In genomic region chr1:36567818-36568603, GRCm38 (mm10) we compare ENCODE assay signal across 11 mouse cellular contexts. TPM values are rescaled to one million over a fixed set of nuclear protein-coding genes. Genes with fewer than 3 reads are reported as not detected.
DNase-seq lines count a peak whose midpoint lies in the region; ATAC-seq and TF ChIP-seq lines count a peak whose summit lies in the region.
"Had no signal": no experiment of that assay in that cellular context is flagged by ENCODE, and none has a peak within 500 bp of the region (broad histone marks: within the 10 kb centered on the region; RNA-seq: fewer than 3 reads in every experiment).

No protein-coding gene starts in this region.

- no peak for ATAC-seq in heart, embryonic 15.5 days (replicated peaks; ENCODE audit: insufficient number of reproducible peaks, insufficient read depth, low FRiP score, low read depth)
- ATAC-seq in lung, embryonic 15.5 days (ENCODE audit: borderline replicate concordance, extremely low read depth, low FRiP score, low TSS enrichment), result peak; percentile 44; the same call in 1 of the 2 replicates
- no peak; the same call in 1 of the 2 replicates for ATAC-seq in embryonic facial prominence, embryonic 13.5 days (ENCODE audit: insufficient number of reproducible peaks, insufficient read depth, low FRiP score, low TSS enrichment, low read depth)
- ATAC-seq in stomach, embryonic 15.5 days (ENCODE audit: insufficient read depth, low FRiP score, low read depth), result no peak
- ATAC-seq: forebrain, embryonic 14.5 days had no signal

- H3K4me2 ChIP-seq in heart, embryonic 15.5 days, result no peak overlapping the region; the same call in 1 of the 2 replicates
- no peak overlapping the region for H3K4me2 ChIP-seq in lung, embryonic 15.5 days
- peak overlapping the region; percentile 41 for H3K4me2 ChIP-seq in embryonic facial prominence, embryonic 13.5 days
- no peak overlapping the region for H3K4me2 ChIP-seq in stomach, embryonic 15.5 days

- TF ChIP-seq POLR2A in thymus, adult 2 months (IDR thresholded peaks at IDR 0.05; ENCODE audit: control insufficient read depth, extremely low read depth, insufficient read depth, low read length, poor library complexity), result no peak

- peak overlapping the region; percentile 21 for H3K27ac ChIP-seq in heart, embryonic 15.5 days
- H3K27ac ChIP-seq in lung, embryonic 15.5 days, result peak overlapping the region; percentile 59
- peak overlapping the region; percentile 78 for H3K27ac ChIP-seq in embryonic facial prominence, embryonic 13.5 days
- H3K27ac ChIP-seq in stomach, embryonic 15.5 days, result peak overlapping the region; percentile 74
- no peak overlapping the region for H3K27ac ChIP-seq in thymus, adult 2 months (ENCODE audit: control insufficient read depth, insufficient read depth, low read length)

- no peaks in the 10 kb centered on the region for H3K9me3 ChIP-seq in heart, embryonic 15.5 days (replicated peaks)
- H3K9me3 ChIP-seq in lung, embryonic 15.5 days, result no peaks in the 10 kb centered on the region
- H3K9me3 ChIP-seq in embryonic facial prominence, embryonic 13.5 days, result no peaks in the 10 kb centered on the region
- no peaks in the 10 kb centered on the region for H3K9me3 ChIP-seq in stomach, embryonic 15.5 days

- no peak for TF ChIP-seq CTCF in thymus, adult 2 months (IDR thresholded peaks at IDR 0.05; ENCODE audit: borderline replicate concordance, control insufficient read depth, extremely low read depth, insufficient read depth, low read length, poor library complexity)

- WGBS in heart, embryonic 15.5 days, result 47% methylated on average over 21 of the region's 21 CpGs
- 35% methylated on average over 21 of the region's 21 CpGs for WGBS in lung, embryonic 15.5 days
- WGBS in embryonic facial prominence, embryonic 13.5 days, result 28% methylated on average over 21 of the region's 21 CpGs
- 39% methylated on average over 21 of the region's 21 CpGs for WGBS in stomach, embryonic 15.5 days
- 91% methylated on average over 21 of the region's 21 CpGs for WGBS in thymus, adult 2 months

- H3K27me3 ChIP-seq in heart, embryonic 15.5 days, result no peaks in the 10 kb centered on the region
- H3K27me3 ChIP-seq in lung, embryonic 15.5 days, result no peaks in the 10 kb centered on the region
- no peaks in the 10 kb centered on the region for H3K27me3 ChIP-seq in embryonic facial prominence, embryonic 13.5 days
- no peaks in the 10 kb centered on the region for H3K27me3 ChIP-seq in stomach, embryonic 15.5 days (replicated peaks)
- H3K27me3 ChIP-seq in thymus, adult 2 months (ENCODE audit: control insufficient read depth, insufficient read depth, low read length), result no peaks in the 10 kb centered on the region

- DNase-seq in heart, postnatal 4 days, result no peak
- DNase-seq in lung, adult 18-20 months, result no peak
- DNase-seq in thymus, adult 2 months, result no peak
- DNase-seq: adrenal gland, postnatal 10 days; thymus, adult 18-20 months had no signal

- no peak overlapping the region for H3K9ac ChIP-seq in heart, embryonic 15.5 days
- H3K9ac ChIP-seq in lung, embryonic 15.5 days, result no peak overlapping the region
- peak overlapping the region; percentile 46 for H3K9ac ChIP-seq in embryonic facial prominence, embryonic 13.5 days
- H3K9ac ChIP-seq in stomach, embryonic 15.5 days, result no peak overlapping the region

- H3K4me1 ChIP-seq in heart, embryonic 15.5 days (replicated peaks), result peaks cover 55% of the 10 kb centered on the region
- peaks cover 49% of the 10 kb centered on the region for H3K4me1 ChIP-seq in lung, embryonic 15.5 days
- peaks cover 61% of the 10 kb centered on the region for H3K4me1 ChIP-seq in embryonic facial prominence, embryonic 13.5 days
- peaks cover 34% of the 10 kb centered on the region for H3K4me1 ChIP-seq in stomach, embryonic 15.5 days
- no peaks in the 10 kb centered on the region for H3K4me1 ChIP-seq in thymus, adult 2 months (replicated peaks; ENCODE audit: control insufficient read depth, insufficient read depth, low read length)

- no peak overlapping the region for H3K4me3 ChIP-seq in heart, embryonic 15.5 days
- H3K4me3 ChIP-seq in lung, embryonic 15.5 days, result no peak overlapping the region
- no peak overlapping the region for H3K4me3 ChIP-seq in embryonic facial prominence, embryonic 13.5 days
- no peak overlapping the region for H3K4me3 ChIP-seq in stomach, embryonic 15.5 days (replicated peaks)
- no peak overlapping the region for H3K4me3 ChIP-seq in thymus, adult 2 months (ENCODE audit: control insufficient read depth, insufficient read depth, low read length)
- H3K4me3 ChIP-seq: layer of hippocampus, adult 2 months had no signal

- no peaks in the 10 kb centered on the region for H3K36me3 ChIP-seq in heart, embryonic 15.5 days
- H3K36me3 ChIP-seq in lung, embryonic 15.5 days, result no peaks in the 10 kb centered on the region
- H3K36me3 ChIP-seq in embryonic facial prominence, embryonic 13.5 days, result no peaks in the 10 kb centered on the region
- no peaks in the 10 kb centered on the region for H3K36me3 ChIP-seq in stomach, embryonic 15.5 days
- no peaks in the 10 kb centered on the region for H3K36me3 ChIP-seq in thymus, adult 2 months (ENCODE audit: control insufficient read depth, insufficient read depth, low read length)

RNA-seq across cellular contexts. Expression of gene Sema4c, which starts 9.9 kb away (rescaled TPM):
- 7.9 and 10.9 TPM in 2 replicates for polyA plus RNA-seq in heart, embryonic 15.5 days (2015; fragmentation: Nextera tagmentation; extraction: Ambion mirVana)
- 10 to 100 TPM; 26.7 to 31.2 TPM for total RNA-seq in heart, postnatal 4 days (2021)
- polyA plus RNA-seq in lung, embryonic 15.5 days (2015; fragmentation: Nextera tagmentation; extraction: Ambion mirVana), result 19.3 and 19.9 TPM in 2 replicates
- polyA plus RNA-seq in embryonic facial prominence, embryonic 13.5 days (2015; fragmentation: Nextera tagmentation; extraction: Ambion mirVana), result 22.5 and 24.2 TPM in 2 replicates
- polyA plus RNA-seq in stomach, embryonic 15.5 days (2015; fragmentation: Nextera tagmentation; extraction: Ambion mirVana), result 13.6 and 15.0 TPM in 2 replicates
- polyA plus RNA-seq in thymus, adult 2 months (2012; rRNA removed), result 15.5 and 16.8 TPM in 2 replicates

RNA-seq across cellular contexts. Expression of gene Ankrd39, which starts 20.8 kb away (rescaled TPM):
- 27.3 and 30.4 TPM in 2 replicates for polyA plus RNA-seq in heart, embryonic 15.5 days (2015; fragmentation: Nextera tagmentation; extraction: Ambion mirVana)
- total RNA-seq in heart, postnatal 4 days (2021), result 10 to 100 TPM; 16.0 to 18.5 TPM
- 20.3 and 26.0 TPM in 2 replicates for polyA plus RNA-seq in lung, embryonic 15.5 days (2015; fragmentation: Nextera tagmentation; extraction: Ambion mirVana)
- polyA plus RNA-seq in embryonic facial prominence, embryonic 13.5 days (2015; fragmentation: Nextera tagmentation; extraction: Ambion mirVana), result 27.3 and 28.6 TPM in 2 replicates
- 24.9 and 27.2 TPM in 2 replicates for polyA plus RNA-seq in stomach, embryonic 15.5 days (2015; fragmentation: Nextera tagmentation; extraction: Ambion mirVana)
- polyA plus RNA-seq in thymus, adult 2 months (2012; rRNA removed), result 48.4 and 51.8 TPM in 2 replicates

RNA-seq across cellular contexts. Expression of gene Gm42417, which starts 28.8 kb away (rescaled TPM):
- polyA plus RNA-seq in heart, embryonic 15.5 days (2015; fragmentation: Nextera tagmentation; extraction: Ambion mirVana), result 0.22 TPM in 1 of 2 replicates, not detected in the other
- 10 to 100 TPM; 48.6 to 69.8 TPM for total RNA-seq in heart, postnatal 4 days (2021)
- 0.25 TPM in 1 of 2 replicates, not detected in the other for polyA plus RNA-seq in lung, embryonic 15.5 days (2015; fragmentation: Nextera tagmentation; extraction: Ambion mirVana)
- polyA plus RNA-seq in embryonic facial prominence, embryonic 13.5 days (2015; fragmentation: Nextera tagmentation; extraction: Ambion mirVana), result not detected in 2 replicates
- not detected in 2 replicates for polyA plus RNA-seq in stomach, embryonic 15.5 days (2015; fragmentation: Nextera tagmentation; extraction: Ambion mirVana)
- polyA plus RNA-seq in thymus, adult 2 months (2012; rRNA removed), result not detected in 2 replicates
- total RNA-seq: layer of hippocampus, adult 2 months had no signal
- polyA plus RNA-seq: forebrain, embryonic 14.5 days had no signal

RNA-seq across cellular contexts. Expression of gene Ankrd23, which starts 31.3 kb away (rescaled TPM):
- polyA plus RNA-seq in heart, embryonic 15.5 days (2015; fragmentation: Nextera tagmentation; extraction: Ambion mirVana), result 25.3 and 26.7 TPM in 2 replicates
- 100 to 1,000 TPM; 151 to 159 TPM for total RNA-seq in heart, postnatal 4 days (2021)
- polyA plus RNA-seq in lung, embryonic 15.5 days (2015; fragmentation: Nextera tagmentation; extraction: Ambion mirVana), result 12.4 and 15.9 TPM in 2 replicates
- polyA plus RNA-seq in embryonic facial prominence, embryonic 13.5 days (2015; fragmentation: Nextera tagmentation; extraction: Ambion mirVana), result 23.7 and 24.1 TPM in 2 replicates
- polyA plus RNA-seq in stomach, embryonic 15.5 days (2015; fragmentation: Nextera tagmentation; extraction: Ambion mirVana), result 19.5 and 20.5 TPM in 2 replicates
- 40.4 and 56.2 TPM in 2 replicates for polyA plus RNA-seq in thymus, adult 2 months (2012; rRNA removed)

RNA-seq across cellular contexts. Expression of gene Cnnm3, which starts 56.3 kb away (rescaled TPM):
- polyA plus RNA-seq in heart, embryonic 15.5 days (2015; fragmentation: Nextera tagmentation; extraction: Ambion mirVana), result 2.4 and 3.5 TPM in 2 replicates
- 10 to 100 TPM; 14.9 to 15.7 TPM for total RNA-seq in heart, postnatal 4 days (2021)
- polyA plus RNA-seq in lung, embryonic 15.5 days (2015; fragmentation: Nextera tagmentation; extraction: Ambion mirVana), result 3.2 TPM in 2 replicates
- 3.4 and 3.8 TPM in 2 replicates for polyA plus RNA-seq in embryonic facial prominence, embryonic 13.5 days (2015; fragmentation: Nextera tagmentation; extraction: Ambion mirVana)
- polyA plus RNA-seq in stomach, embryonic 15.5 days (2015; fragmentation: Nextera tagmentation; extraction: Ambion mirVana), result 3.6 and 4.3 TPM in 2 replicates
- polyA plus RNA-seq in thymus, adult 2 months (2012; rRNA removed), result 51.2 and 59.9 TPM in 2 replicates
